ENCODE assay signal across 19 mouse cellular contexts in the genomic region with DNA sequence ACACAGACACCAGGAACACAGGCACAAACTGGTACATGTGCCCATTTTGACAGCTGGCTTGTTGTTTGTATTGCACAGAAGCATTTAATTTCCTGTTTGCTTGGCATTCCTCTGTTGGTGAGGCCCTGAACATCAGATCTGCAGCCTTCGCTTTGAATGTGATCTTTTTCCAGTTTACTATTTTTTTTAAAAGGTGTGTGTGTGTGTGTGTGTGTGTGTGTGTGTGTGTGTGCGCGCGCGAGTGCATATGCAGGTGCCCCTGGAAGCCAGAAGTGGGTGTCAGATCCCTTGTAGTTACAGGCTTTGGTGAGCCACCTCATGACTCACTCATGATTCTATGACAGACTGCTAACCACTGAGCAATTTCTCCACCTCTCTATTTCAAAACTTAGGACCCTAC. TPM values are rescaled to one million over a fixed set of nuclear protein-coding genes. Genes with fewer than 3 reads are reported as not detected.
DNase-seq lines count a peak whose midpoint lies in the region; ATAC-seq lines count a peak whose summit lies in the region.
"Had no signal": no experiment of that assay in that cellular context is flagged by ENCODE, and none has a peak within 500 bp of the region (broad histone marks: within the 10 kb centered on the region; RNA-seq: fewer than 3 reads in every experiment).

No protein-coding gene starts in this region.

- DNase-seq in heart, adult 11 months: peak; percentile 34
- DNase-seq in heart, adult 9 months (ENCODE audit: low spot score in 2 of 2): no peak
- peak; percentile 33 for DNase-seq in 416B (ENCODE audit: low read depth)
- no peak for DNase-seq in natural killer cell, adult 2 months (ENCODE audit: low spot score in 2 of 2)
- no peak for DNase-seq in embryo, embryonic 10 days (ENCODE audit: low spot score)
- no peak for DNase-seq in urinary bladder, postnatal 36 days (ENCODE audit: low spot score in 2 of 2)
- DNase-seq: adrenal gland, adult 8-10 months; B cell, adult 2 months; cerebellum, adult 11-12 months; cerebellum, adult 9-11 months; embryo, embryonic 11 days; gastrocnemius, postnatal 10 days; heart, adult 2 months had no signal

- peak; percentile 40 for ATAC-seq in CD4-positive, CD25-positive, alpha-beta regulatory T cell, adult 4 months
- peak; percentile 20 for ATAC-seq in inflammation-experienced regulatory T-cells, adult 6 months
- ATAC-seq: forebrain, embryonic 16.5 days; intestine, postnatal 0 days had no signal

RNA-seq across cellular contexts. Expression of a gene that starts 20.3 kb away (rescaled TPM):
- polyA plus RNA-seq in CD4-positive, CD25-positive, alpha-beta regulatory T cell, adult 4 months (2017; shearing (Covaris generic)): 1 to 10 TPM in 1 of 2 experiments, not detected in 1; 1.0 TPM
- polyA plus RNA-seq in inflammation-experienced regulatory T-cells, adult 6 months (2017; shearing (Covaris generic)): under 1 TPM in 2 of 3 experiments, not detected in 1; 0.45 to 0.85 TPM
- polyA plus RNA-seq: G1E had no signal

RNA-seq across cellular contexts. Expression of a gene that starts 24.4 kb away (rescaled TPM):
- 1 to 10 TPM; 3.1 to 4.6 TPM for polyA plus RNA-seq in CD4-positive, CD25-positive, alpha-beta regulatory T cell, adult 4 months (2017; shearing (Covaris generic))
- 1 to 10 TPM in 2 of 3 experiments, under 1 TPM in 1; 0.35 to 1.5 (median 1.3) TPM for polyA plus RNA-seq in inflammation-experienced regulatory T-cells, adult 6 months (2017; shearing (Covaris generic))
- polyA plus RNA-seq: erythroblast, embryonic 14.5 days; G1E had no signal

Comparison
In these comparisons a context has a peak if more than half of its experiments do, and no peak if none do; other contexts are left out.
1. DNase-seq: peak in heart, adult 11 months (single experiment) and 416B (single experiment); none in heart, adult 9 months (0 of 2), natural killer cell, adult 2 months (0 of 2), embryo, embryonic 10 days (single experiment) and urinary bladder, postnatal 36 days (0 of 2).